Mouse (Mus musculus) CH12.LX (cell line): ENCODE measurements around the gene Cisd2. TPM values are rescaled to one million over a fixed set of nuclear protein-coding genes. Genes with fewer than 3 reads are reported as not detected.

Experiments
- DNase-seq: peaks from one replicate; pipeline ENCODE4 v3.0.0-alpha.2; 2013; ENCODE audit errors: extremely low read depth
- H3K27ac ChIP-seq: 2 replicates; pipeline ENCODE4 v1.5.1; 2012; ENCODE audit warnings: low read depth, mild to moderate bottlenecking, control low read depth, moderate library complexity; ENCODE audit not compliant: insufficient read depth
- H3K27me3 ChIP-seq: replicated peaks from 2 replicates; pipeline ENCODE3; 2012; ENCODE audit warnings: inconsistent platforms
- H3K36me3 ChIP-seq, 2 experiments: replicated peaks in 1 of 2; 2 replicates each; pipeline versions ENCODE3 to v1.6.1; 2012; ENCODE audit warnings: inconsistent platforms in 1 of 2, low read length in 1 of 2, mild to moderate bottlenecking in 1 of 2, mixed read lengths in 1 of 2, moderate library complexity in 1 of 2; ENCODE audit not compliant: control insufficient read depth in 1 of 2, insufficient read depth in 1 of 2
- H3K4me1 ChIP-seq, 2 experiments: 2 replicates each; pipeline ENCODE4 v1.6.1; 2012; ENCODE audit warnings: inconsistent platforms in 1 of 2, moderate library complexity in 1 of 2; ENCODE audit not compliant: insufficient read depth in 2 of 2, control insufficient read depth in 1 of 2
- H3K4me2 ChIP-seq: 2 replicates; pipeline ENCODE4 v1.6.1; 2012; ENCODE audit warnings: low read depth, mild to moderate bottlenecking, control low read depth; ENCODE audit not compliant: poor library complexity, insufficient read depth, severe bottlenecking
- H3K4me3 ChIP-seq, 3 experiments: fragments of 150-350 bp in 1 of 3; sonication (generic) in 1 of 3; replicated peaks in 1 of 3; 2 replicates each; pipeline versions ENCODE3 to v1.5.1; 2011 to 2012; ENCODE audit warnings: low read depth in 2 of 3, low read length in 2 of 3, mild to moderate bottlenecking in 2 of 3, moderate library complexity in 2 of 3, control low read depth in 1 of 3, improper control_type of control experiment in 1 of 3, inconsistent platforms in 1 of 3, mixed read lengths in 1 of 3; ENCODE audit not compliant: poor library complexity in 1 of 3
- H3K79me2 ChIP-seq: replicated peaks from 2 replicates; pipeline ENCODE4 v1.6.1; 2012; ENCODE audit warnings: mild to moderate bottlenecking, moderate library complexity; ENCODE audit not compliant: control insufficient read depth, poor library complexity, insufficient read depth, severe bottlenecking; ENCODE audit errors: extremely low read depth
- H3K9ac ChIP-seq: 2 replicates; pipeline ENCODE4 v1.6.1; 2012; ENCODE audit warnings: low read depth, mild to moderate bottlenecking, control low read depth, moderate library complexity; ENCODE audit not compliant: insufficient read depth
- H3K9me3 ChIP-seq: replicated peaks from 2 replicates; pipeline ENCODE3; 2012; ENCODE audit warnings: low read length, inconsistent platforms, mixed read lengths
- BHLHE40 ChIP-seq: IDR thresholded peaks from 2 replicates; pipeline ENCODE4 v1.6.1; 2011; ENCODE audit warnings: mild to moderate bottlenecking, low read depth, low read length, improper control_type of control experiment
- CHD1 ChIP-seq: IDR thresholded peaks from 2 replicates; pipeline ENCODE4 v1.6.1; 2012; ENCODE audit warnings: low read depth, low read length, improper control_type of control experiment, inconsistent platforms
- CHD2 ChIP-seq: IDR thresholded peaks from 2 replicates; pipeline ENCODE4 v1.6.1; 2011; ENCODE audit warnings: low read length, improper control_type of control experiment
- ELF1 ChIP-seq: IDR thresholded peaks from 2 replicates; pipeline ENCODE4 v1.6.1; 2014; ENCODE audit warnings: low read depth, mild to moderate bottlenecking, inconsistent platforms, low read length, improper control_type of control experiment
- EP300 ChIP-seq: IDR thresholded peaks from 2 replicates; pipeline ENCODE4 v1.6.1; 2011; ENCODE audit warnings: low read length, improper control_type of control experiment
- GABPA ChIP-seq: IDR thresholded peaks from 2 replicates; pipeline ENCODE4 v1.6.1; 2012; ENCODE audit warnings: low read depth, low read length, improper control_type of control experiment, inconsistent platforms; ENCODE audit not compliant: insufficient replicate concordance
- HCFC1 ChIP-seq: IDR thresholded peaks from 2 replicates; pipeline ENCODE4 v1.6.1; 2012; ENCODE audit warnings: low read depth, mild to moderate bottlenecking, inconsistent platforms, low read length, improper control_type of control experiment
- IRF4 ChIP-seq: IDR thresholded peaks from 2 replicates; pipeline ENCODE4 v1.6.1; 2014; ENCODE audit warnings: low read depth, mild to moderate bottlenecking, inconsistent platforms, low read length, improper control_type of control experiment
- JUN ChIP-seq: IDR thresholded peaks from 2 replicates; pipeline ENCODE4 v1.6.1; 2011; ENCODE audit warnings: low read depth, mild to moderate bottlenecking, low read length, improper control_type of control experiment, moderate library complexity; ENCODE audit not compliant: insufficient read depth
- JUND ChIP-seq: conservative IDR thresholded peaks from 2 replicates; pipeline ENCODE4 v1.6.1; 2011; ENCODE audit warnings: low read depth, low read length, improper control_type of control experiment
- KAT2A ChIP-seq: IDR thresholded peaks from 2 replicates; pipeline ENCODE4 v1.6.1; 2012; ENCODE audit warnings: low read length, improper control_type of control experiment, inconsistent platforms; ENCODE audit not compliant: insufficient replicate concordance
- MAX ChIP-seq: IDR thresholded peaks from 2 replicates; pipeline ENCODE4 v1.6.1; 2011; ENCODE audit warnings: low read length, improper control_type of control experiment
- MAZ ChIP-seq: IDR thresholded peaks from 2 replicates; pipeline ENCODE4 v1.6.1; 2012; ENCODE audit warnings: low read depth, mild to moderate bottlenecking, inconsistent platforms, low read length, improper control_type of control experiment, moderate library complexity
- MEF2A ChIP-seq: IDR thresholded peaks from 2 replicates; pipeline ENCODE4 v1.6.1; 2014; ENCODE audit warnings: low read depth, mild to moderate bottlenecking, inconsistent platforms, low read length, improper control_type of control experiment, borderline replicate concordance
- MXI1 ChIP-seq: IDR thresholded peaks from 2 replicates; pipeline ENCODE4 v1.6.1; 2011; ENCODE audit warnings: mild to moderate bottlenecking, low read depth, low read length, improper control_type of control experiment
- MYC ChIP-seq: IDR thresholded peaks from 2 replicates; pipeline ENCODE4 v1.6.1; 2011; ENCODE audit warnings: low read depth, mild to moderate bottlenecking, improper control_type of control experiment, low read length
- PAX5 ChIP-seq: IDR thresholded peaks from 2 replicates; pipeline ENCODE4 v1.6.1; 2012; ENCODE audit warnings: low read length, inconsistent platforms, mixed read lengths
- POLR2A ChIP-seq: IDR thresholded peaks from 2 replicates; pipeline ENCODE4 v1.6.1; 2011; ENCODE audit warnings: low read depth, mild to moderate bottlenecking, improper control_type of control experiment, low read length
- RAD21 ChIP-seq: IDR thresholded peaks from 2 replicates; pipeline ENCODE4 v1.6.1; 2011; ENCODE audit warnings: low read depth, mild to moderate bottlenecking, low read length, improper control_type of control experiment, moderate library complexity
- RCOR1 ChIP-seq: conservative IDR thresholded peaks from 2 replicates; pipeline ENCODE4 v1.6.1; 2012; ENCODE audit warnings: low read depth, mild to moderate bottlenecking, inconsistent platforms, low read length, improper control_type of control experiment
- SIN3A ChIP-seq: IDR thresholded peaks from 2 replicates; pipeline ENCODE4 v1.6.1; 2012; ENCODE audit warnings: low read length, improper control_type of control experiment, inconsistent platforms
- SMC3 ChIP-seq: IDR thresholded peaks from 2 replicates; pipeline ENCODE4 v1.6.1; 2011; ENCODE audit warnings: low read depth, low read length, improper control_type of control experiment
- TBP ChIP-seq: conservative IDR thresholded peaks from 2 replicates; pipeline ENCODE4 v1.6.1; 2011; ENCODE audit warnings: low read depth, low read length, improper control_type of control experiment
- TCF12 ChIP-seq: IDR thresholded peaks from 2 replicates; pipeline ENCODE4 v1.6.1; 2014; ENCODE audit warnings: low read depth, mild to moderate bottlenecking, inconsistent platforms, low read length, improper control_type of control experiment
- UBTF ChIP-seq: IDR thresholded peaks from 2 replicates; pipeline ENCODE4 v1.6.1; 2012; ENCODE audit warnings: low read depth, mild to moderate bottlenecking, inconsistent platforms, low read length, improper control_type of control experiment, moderate library complexity
- USF1 ChIP-seq: IDR thresholded peaks from 2 replicates; pipeline ENCODE4 v1.6.1; 2014; ENCODE audit warnings: low read depth, mild to moderate bottlenecking, inconsistent platforms, low read length, improper control_type of control experiment
- ZC3H11A ChIP-seq: IDR thresholded peaks from 2 replicates; pipeline ENCODE4 v1.6.1; 2012; ENCODE audit warnings: low read depth, mild to moderate bottlenecking, inconsistent platforms, low read length, improper control_type of control experiment
- ZKSCAN1 ChIP-seq: IDR thresholded peaks from 2 replicates; pipeline ENCODE4 v1.6.1; 2012; ENCODE audit warnings: low read depth, inconsistent platforms, low read length, improper control_type of control experiment, borderline replicate concordance
- ZMIZ1 ChIP-seq: IDR thresholded peaks from 2 replicates; pipeline ENCODE4 v1.6.1; 2012; ENCODE audit warnings: low read depth, mild to moderate bottlenecking, inconsistent platforms, low read length, improper control_type of control experiment
- dilution Hi-C: fragments of 300-500 bp; cut with MboI; formaldehyde crosslinking; loops from 2 replicates; pipeline ENCODE4 v1.14.3; 2020; ENCODE audit warnings: low sequenced_read_pairs; ENCODE audit not compliant: extremely low pct_unique_long_range_greater_than_20kb, extremely low pct_ligation_motif_present
- in situ Hi-C: fragments of 300-500 bp; cut with MboI; formaldehyde crosslinking; loops from 3 replicates; pipeline ENCODE4 v1.14.3; 2019; ENCODE audit warnings: low sequenced_read_pairs, low pct_ligation_motif_present, low pct_unique_long_range_greater_than_20kb, mixed read lengths
- polyA plus RNA-seq: library from polyadenylated mRNA; unstranded; fragments of >175 nt; gene quantifications from 2 replicates; pipeline ENCODE4 v1.2.1, GENCODE M21; 2012; ENCODE audit warnings: low read depth; ENCODE audit not compliant: insufficient read length
- total RNA-seq, 2 experiments: library from RNA; depleted of rRNA; stranded (reverse); fragments of 300-350 nt in 1 of 2; fragments of >200 nt in 1 of 2; gene quantifications; 2 replicates each; pipeline ENCODE4 v1.2.3; 2012 to 2014

The Cisd2 gene
- total and polyA plus RNA-seq, 3 experiments: 36.4 to 62.0 (median 58.2) TPM

DNA sequence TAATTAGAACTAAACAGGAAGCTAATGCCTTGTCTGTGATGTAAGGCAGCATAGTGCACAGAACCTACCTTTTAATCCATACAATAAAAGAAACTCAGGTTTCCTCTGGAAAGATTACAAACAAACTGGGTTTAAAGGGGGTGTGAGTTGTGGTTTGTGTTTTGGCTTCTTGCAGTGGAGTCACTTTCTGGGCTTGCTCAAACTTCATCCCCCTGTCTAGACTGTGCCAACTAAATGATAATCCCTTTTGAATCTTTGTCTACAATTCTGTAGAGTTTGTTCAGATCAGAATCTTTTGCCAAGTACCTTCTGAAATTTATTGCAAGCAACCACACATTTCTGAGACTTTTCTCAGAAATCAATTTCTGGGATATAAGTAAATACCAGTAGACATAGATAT, 21.2 kb upstream of the Cisd2 start (continued):
- no peak for TF ChIP-seq SIN3A

DNA sequence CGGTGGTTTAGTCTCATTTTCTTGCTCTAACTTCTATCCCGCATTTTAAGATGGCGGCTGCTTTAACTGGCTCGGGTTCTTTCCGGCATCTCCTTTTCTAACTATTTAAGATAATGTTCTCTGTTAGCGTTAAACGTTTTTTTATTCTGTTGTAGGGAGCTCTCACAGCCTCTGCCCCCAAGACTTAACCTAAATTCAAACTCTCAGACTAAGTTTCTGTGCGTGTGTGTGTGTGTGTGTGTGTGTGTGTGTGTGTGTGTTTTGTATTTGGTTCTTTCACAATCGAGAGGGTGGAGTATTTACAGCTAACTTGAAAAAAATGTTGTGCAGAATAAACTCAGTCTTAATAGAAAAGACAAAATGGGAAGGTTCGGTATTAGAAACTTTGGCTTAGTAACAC, 16.9 kb upstream of the Cisd2 start:
- no peak for DNase-seq
- peaks cover 9 to 58% of the 10 kb centered on the region in 2 experiments for H3K36me3 ChIP-seq
- TF ChIP-seq POLR2A (no peak), ZKSCAN1 (no peak), UBTF (no peak), KAT2A (no peak), CHD1 (no peak), RAD21 (no peak), EP300 (no peak), TBP (no peak), PAX5 (no peak), ZC3H11A (no peak), IRF4 (no peak), USF1 (no peak), TCF12 (no peak), RCOR1 (no peak), MXI1 (no peak), JUN (no peak), JUND (no peak), GABPA (no peak), MYC (no peak), ELF1 (no peak)
- H3K27me3 ChIP-seq: no peaks in the 10 kb centered on the region
- no peak overlapping the region for H3K27ac ChIP-seq
- H3K9me3 ChIP-seq: no peaks in the 10 kb centered on the region
- H3K79me2 ChIP-seq: peaks cover 49% of the 10 kb centered on the region
- peak overlapping the region; percentile 98 for H3K9ac ChIP-seq
- dilution Hi-C loops (no loop called here), in situ Hi-C loops (no loop called here)
- peaks cover 0 to 57% of the 10 kb centered on the region in 2 experiments; a peak in 2 of 4 replicates for H3K4me1 ChIP-seq
- H3K4me3 ChIP-seq: peak overlapping the region; percentile 81 to 94 (median 83)
- peak overlapping the region; percentile 38 for H3K4me2 ChIP-seq

DNA sequence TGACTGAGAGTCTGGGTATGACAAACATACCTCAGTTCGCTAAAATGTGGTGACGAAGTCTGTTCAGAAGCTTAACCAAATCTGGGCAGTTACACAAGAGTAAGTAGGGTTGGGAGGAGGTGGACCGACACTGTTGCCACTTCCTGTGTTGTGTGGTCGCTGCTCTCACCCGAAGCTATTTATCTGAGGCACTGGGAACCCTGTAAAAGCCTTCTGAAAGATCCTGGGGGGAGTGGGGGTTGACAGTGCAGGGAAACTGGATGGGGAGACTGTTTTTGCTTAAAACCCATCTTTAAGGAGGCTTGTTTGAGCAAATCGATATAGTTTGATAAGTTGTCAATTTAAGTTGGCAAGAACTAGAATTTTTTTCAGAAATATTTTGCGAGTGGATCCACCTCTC, 16.5 kb upstream of the Cisd2 start:
- Histone ChIP-seq H3K79me2 (peaks cover 45% of the 10 kb centered on the region), H3K9me3 (no peaks in the 10 kb centered on the region), H3K4me3 (peak overlapping the region; percentile 81 to 94 (median 83)), H3K9ac (peak overlapping the region; percentile 98), H3K4me2 (peak overlapping the region; percentile 38), H3K36me3 (peaks cover 9 to 57% of the 10 kb centered on the region in 2 experiments), H3K27me3 (no peaks in the 10 kb centered on the region), H3K27ac (peak overlapping the region; percentile 96), H3K4me1 (peaks cover 0 to 53% of the 10 kb centered on the region in 2 experiments; a peak in 2 of 4 replicates)
- in situ Hi-C loops (no loop called here), dilution Hi-C loops (no loop called here)
- DNase-seq: peak; percentile 91
- TF ChIP-seq MEF2A: peak; percentile 32; the same call in 1 of the 2 replicates
- peak; percentile 3; the same call in 1 of the 2 replicates for TF ChIP-seq SMC3
- TF ChIP-seq MAX: no peak; the same call in 1 of the 2 replicates
- peak; percentile 75 for TF ChIP-seq MXI1
- TF ChIP-seq BHLHE40: no peak
- peak; percentile 75 for TF ChIP-seq ELF1
- no peak for TF ChIP-seq RAD21
- TF ChIP-seq HCFC1: peak; percentile 41
- 0 out of 2 replicates have a peak, but pooled peaks have one; percentile 53 for TF ChIP-seq MAZ
- TF ChIP-seq TBP: 0 out of 2 replicates have a peak, but pooled peaks have one; percentile 46
- no peak for TF ChIP-seq ZMIZ1
- TF ChIP-seq CHD2: peak; percentile 21; the same call in 1 of the 2 replicates
- peak; percentile 49; the same call in 1 of the 2 replicates for TF ChIP-seq POLR2A
- TF ChIP-seq USF1: no peak
